Mouse (Mus musculus) liver, postnatal 0 days (tissue): Measurements from ENCODE around the gene Rpl29.

Experiments
- CTCF ChIP-seq: sonication (generic); IDR thresholded peaks from 2 replicates; pipeline ENCODE4 v1.5.1; 2016; ENCODE audit warnings: antibody characterized with exemption, low read depth
- EP300 ChIP-seq: IDR thresholded peaks from 2 replicates; pipeline ENCODE4 v1.6.1; 2016; ENCODE audit warnings: antibody characterized with exemption, low read depth, mild to moderate bottlenecking

GRCm38 (mm10) chr9:106480541-106480940 is 51.3 kb downstream of the Rpl29 start:
- TF ChIP-seq CTCF (no peak), EP300 (no peak)
